Mouse (Mus musculus): ENCODE data around the gene Fam20c.

The Fam20c gene

GRCm38 (mm10) chr5:138757135-138757534 is 2.8 kb downstream of the Fam20c start:
- no peak for DNase-seq

GRCm38 (mm10) chr5:138757616-138758015 is 3.3 kb downstream of the Fam20c start:
- DNase-seq, result no peak

- no peak for DNase-seq
Observed at GRCm38 (mm10) chr5:138758533-138758932, 4.2 kb downstream of the Fam20c start.

- no peak for DNase-seq
Observed at GRCm38 (mm10) chr5:138761836-138762334, 7.6 kb downstream of the Fam20c start.

- DNase-seq, result no peak
Observed at GRCm38 (mm10) chr5:138762361-138762760, 8.0 kb downstream of the Fam20c start.

GRCm38 (mm10) chr5:138764601-138765000 is 10.3 kb downstream of the Fam20c start:
- no peak for DNase-seq

- DNase-seq, result no peak
Observed at GRCm38 (mm10) chr5:138767650-138768049, 13.3 kb downstream of the Fam20c start.

GRCm38 (mm10) chr5:138768704-138769103 is 14.4 kb downstream of the Fam20c start:
- no peak for DNase-seq

- DNase-seq, result no peak
Observed at GRCm38 (mm10) chr5:138769126-138769525, 14.8 kb downstream of the Fam20c start.

GRCm38 (mm10) chr5:138775096-138775495 is 20.8 kb downstream of the Fam20c start:
- DNase-seq, result no peak

- no peak for DNase-seq
Observed at GRCm38 (mm10) chr5:138776346-138776745, 22.0 kb downstream of the Fam20c start.

- no peak for DNase-seq
Observed at GRCm38 (mm10) chr5:138778731-138779463, 24.6 kb downstream of the Fam20c start.

GRCm38 (mm10) chr5:138779655-138780054 is 25.3 kb downstream of the Fam20c start:
- DNase-seq, result no peak

- no peak for DNase-seq
Observed at GRCm38 (mm10) chr5:138782697-138783096, 28.4 kb downstream of the Fam20c start.

- DNase-seq, result no peak
Observed at GRCm38 (mm10) chr5:138783181-138783580, 28.9 kb downstream of the Fam20c start.

GRCm38 (mm10) chr5:138785986-138786515 is 31.7 kb downstream of the Fam20c start:
- no peak for DNase-seq

GRCm38 (mm10) chr5:138787648-138788047 is 33.3 kb downstream of the Fam20c start:
- no peak for DNase-seq

- no peak for DNase-seq
Observed at GRCm38 (mm10) chr5:138788481-138789211, 34.3 kb downstream of the Fam20c start.

- no peak for DNase-seq
Observed at GRCm38 (mm10) chr5:138790954-138791480, 36.7 kb downstream of the Fam20c start.

GRCm38 (mm10) chr5:138801588-138802116 is 47.3 kb downstream of the Fam20c start:
- DNase-seq, result no peak

GRCm38 (mm10) chr5:138804286-138804685 is 50.0 kb downstream of the Fam20c start:
- no peak for DNase-seq

GRCm38 (mm10) chr5:138809767-138810166 is 55.5 kb downstream of the Fam20c start:
- DNase-seq, result no peak

GRCm38 (mm10) chr5:138819780-138820179 is 65.5 kb downstream of the Fam20c start, which contains the start of gene Gm5294:
Gene Gm5294 (plus strand): TSS chr5:138820080.
- no peak for DNase-seq
